Mouse (Mus musculus): ENCODE data around the gene Mast1.

GRCm38 (mm10) chr8:84909162-84909767 is 27.9 kb downstream of the Mast1 start:
- no peak for TF ChIP-seq POLR2A (IDR thresholded peaks at IDR 0.05; ENCODE audit: low read depth, low read length)
- no peak for TF ChIP-seq CTCF (conservative IDR thresholded peaks at IDR 0.05; ENCODE audit: insufficient read depth, insufficient read length, low read depth, low read length)

Measured in kidney, adult 2 months (tissue).